Mouse (Mus musculus): ENCODE results near the gene Sh2d6. TPM values are rescaled to one million over a fixed set of nuclear protein-coding genes. Genes with fewer than 3 reads are reported as not detected.

The Sh2d6 gene
- polyA plus RNA-seq, 1 experiment = not detected

DNA sequence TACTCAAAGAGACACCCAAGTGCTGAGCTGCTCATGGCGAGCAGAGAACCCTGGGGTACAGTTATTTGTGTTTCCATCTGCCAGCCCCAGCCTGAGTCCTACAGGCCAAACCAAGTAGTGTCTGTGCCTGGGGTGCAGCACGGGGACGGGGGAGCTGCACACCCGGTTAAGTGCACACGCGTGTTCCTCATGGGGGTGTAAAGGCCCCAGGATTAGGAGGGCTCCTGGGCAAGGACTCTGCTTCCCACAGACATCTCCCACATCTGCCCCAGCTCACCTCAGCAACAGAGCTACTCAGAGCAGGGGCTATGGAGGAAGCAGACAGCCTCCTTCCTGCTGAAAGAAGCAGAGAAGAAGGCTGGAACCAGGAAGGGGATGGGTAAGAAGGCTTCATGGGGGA is 5.9 kb downstream of the Sh2d6 start:
- H3K9me3 ChIP-seq (ENCODE audit: control insufficient read depth, low read length) = no peaks in the 10 kb centered on the region
- H3K36me3 ChIP-seq (ENCODE audit: control insufficient read depth) = no peaks in the 10 kb centered on the region
- no peak for TF ChIP-seq TAL1 (IDR thresholded peaks at IDR 0.05; ENCODE audit: low read length)
- no peak for TF ChIP-seq GATA1 (IDR thresholded peaks at IDR 0.05; ENCODE audit: low read length)
- no peaks in the 10 kb centered on the region for H3K27me3 ChIP-seq (ENCODE audit: control insufficient read depth)
- no peak overlapping the region for H3K4me3 ChIP-seq (replicated peaks)
- H3K4me1 ChIP-seq (ENCODE audit: control insufficient read depth) = peaks cover 26% of the 10 kb centered on the region

DNA sequence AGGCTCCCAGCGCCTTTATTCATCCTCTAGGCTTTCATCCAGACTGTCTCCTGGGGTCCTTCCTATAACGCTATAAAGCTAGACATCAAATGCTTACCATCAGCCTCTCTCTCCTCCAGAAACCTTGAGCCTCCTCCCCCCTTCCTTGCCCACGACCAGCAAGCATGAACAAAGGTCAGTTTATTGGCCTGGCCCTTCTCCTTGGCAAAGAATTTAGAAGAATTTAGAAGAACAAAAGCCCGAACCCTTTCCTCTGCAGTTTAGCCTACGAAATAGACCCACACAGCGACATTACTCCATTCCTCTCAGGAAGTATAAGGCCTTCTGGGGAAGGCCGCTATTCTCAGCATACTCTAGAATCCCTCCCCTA is 8.5 kb downstream of the Sh2d6 start:
- Histone ChIP-seq H3K36me3 (ENCODE audit: control insufficient read depth) (no peaks in the 10 kb centered on the region), H3K4me3 (replicated peaks) (peak overlapping the region; percentile 63), H3K9me3 (ENCODE audit: control insufficient read depth, low read length) (no peaks in the 10 kb centered on the region), H3K27me3 (ENCODE audit: control insufficient read depth) (no peaks in the 10 kb centered on the region), H3K4me1 (ENCODE audit: control insufficient read depth) (peaks cover 26% of the 10 kb centered on the region)
- TF ChIP-seq GATA1 (IDR thresholded peaks at IDR 0.05; ENCODE audit: low read length) (no peak), TAL1 (IDR thresholded peaks at IDR 0.05; ENCODE audit: low read length) (no peak)

DNA sequence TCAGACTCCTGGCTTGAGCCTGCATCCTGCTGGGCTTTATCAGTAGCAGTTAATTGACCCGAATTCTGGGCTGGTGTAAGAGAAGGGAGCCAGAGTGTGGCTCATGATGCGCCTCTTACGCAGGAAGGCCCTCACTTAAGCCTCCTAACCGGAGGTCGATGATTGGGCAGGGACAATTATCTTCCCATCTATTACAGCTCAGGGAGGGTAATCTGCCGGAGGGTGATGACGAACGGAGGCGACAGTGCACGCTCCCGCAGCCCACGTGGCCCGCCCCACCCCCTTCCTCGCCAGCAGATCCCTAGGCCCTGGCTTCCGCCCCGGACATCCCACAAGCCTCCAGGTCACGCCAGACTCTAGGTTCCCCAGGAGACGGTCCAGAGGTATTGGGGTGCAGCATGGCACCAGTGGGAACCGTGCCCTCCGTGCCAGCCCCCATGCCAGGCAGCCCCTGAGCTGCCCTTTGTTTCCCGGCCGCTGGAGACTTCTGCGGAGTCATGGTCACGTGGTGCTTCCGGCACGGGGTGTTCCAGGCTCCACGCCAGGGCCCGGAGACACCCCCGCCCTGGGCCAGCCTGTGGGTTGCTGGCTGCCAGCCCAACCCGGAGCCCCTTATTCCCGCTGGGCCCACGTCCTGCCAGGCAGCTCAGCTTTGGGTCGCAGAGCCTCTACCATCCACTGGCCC is 9.0 kb downstream of the Sh2d6 start:
- peaks cover 26% of the 10 kb centered on the region for H3K4me1 ChIP-seq (ENCODE audit: control insufficient read depth)
- H3K27me3 ChIP-seq (ENCODE audit: control insufficient read depth) = no peaks in the 10 kb centered on the region
- H3K9me3 ChIP-seq (ENCODE audit: control insufficient read depth, low read length) = no peaks in the 10 kb centered on the region
- H3K36me3 ChIP-seq (ENCODE audit: control insufficient read depth) = no peaks in the 10 kb centered on the region
- peak overlapping the region; percentile 63 for H3K4me3 ChIP-seq (replicated peaks)
- no peak for TF ChIP-seq TAL1 (IDR thresholded peaks at IDR 0.05; ENCODE audit: low read length)
- peak; percentile 45; the same call in 1 of the 2 replicates for TF ChIP-seq GATA1 (IDR thresholded peaks at IDR 0.05; ENCODE audit: low read length)

DNA sequence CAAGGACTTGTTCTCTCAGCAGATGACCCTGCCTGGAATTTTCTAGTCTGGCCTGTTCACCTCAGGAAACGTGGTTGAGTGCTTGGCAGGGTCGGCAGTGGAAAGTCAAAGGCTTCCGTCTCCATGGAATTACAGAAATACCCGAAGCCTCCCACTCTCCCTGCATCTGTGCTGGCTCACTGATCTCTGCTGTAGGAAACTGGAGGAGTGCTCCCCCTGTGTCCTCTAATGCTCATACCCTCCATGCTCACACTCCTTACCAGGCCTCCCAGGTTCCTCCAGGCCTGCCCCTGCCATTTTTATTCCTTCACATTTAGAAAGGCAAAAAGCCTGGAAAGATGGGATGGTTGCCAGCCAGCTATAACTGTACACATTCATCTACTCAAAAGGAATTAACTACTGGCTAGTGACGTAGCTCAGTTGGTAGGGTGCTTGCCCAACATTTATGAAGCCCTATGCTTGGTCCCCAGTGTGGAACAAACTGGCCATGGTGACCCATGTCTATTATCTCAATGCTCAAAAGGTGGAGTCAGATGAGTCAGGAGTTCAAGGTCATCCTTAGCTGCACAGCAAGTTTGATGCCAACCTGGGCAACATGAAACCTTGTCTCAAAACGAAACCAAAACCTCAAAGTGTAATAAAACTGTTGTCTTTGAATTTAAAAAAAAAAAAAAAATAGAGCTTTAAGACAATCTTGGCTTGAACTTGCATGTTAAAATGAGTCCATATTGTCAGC is 10.7 kb downstream of the Sh2d6 start:
- Histone ChIP-seq H3K9me3 (ENCODE audit: control insufficient read depth, low read length) (no peaks in the 10 kb centered on the region), H3K4me3 (replicated peaks) (no peak overlapping the region), H3K27me3 (ENCODE audit: control insufficient read depth) (no peaks in the 10 kb centered on the region), H3K36me3 (ENCODE audit: control insufficient read depth) (no peaks in the 10 kb centered on the region), H3K4me1 (ENCODE audit: control insufficient read depth) (peaks cover 26% of the 10 kb centered on the region)
- TF ChIP-seq GATA1 (IDR thresholded peaks at IDR 0.05; ENCODE audit: low read length) (no peak), TAL1 (IDR thresholded peaks at IDR 0.05; ENCODE audit: low read length) (no peak)

DNA sequence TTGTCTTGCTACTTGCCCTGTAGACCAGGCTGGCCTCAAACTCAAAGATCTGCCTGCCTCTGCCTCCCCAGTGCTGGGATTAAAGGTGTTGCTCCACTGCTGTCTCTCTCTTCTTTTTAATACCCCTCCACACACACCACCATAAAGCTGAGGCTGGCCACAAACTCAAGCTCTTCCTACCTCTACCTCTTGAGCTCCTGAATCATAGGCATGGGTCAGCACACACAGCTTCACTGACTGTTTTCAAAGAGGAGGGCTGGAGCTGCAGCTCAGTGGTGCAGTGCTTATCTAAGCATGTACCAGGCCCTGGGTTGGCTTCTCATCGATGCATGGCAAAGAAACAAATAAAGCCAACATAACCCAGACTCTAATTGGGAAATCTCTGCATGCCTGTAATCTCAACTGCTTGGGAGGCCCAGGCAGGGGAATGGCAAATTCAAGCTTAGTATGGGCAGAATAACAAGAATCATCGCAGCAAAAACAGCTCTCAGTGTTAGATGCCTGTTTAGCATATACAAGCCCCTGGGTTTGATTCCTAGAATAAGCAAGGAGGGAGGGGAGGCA is 11.6 kb downstream of the Sh2d6 start:
- TF ChIP-seq GATA1 (IDR thresholded peaks at IDR 0.05; ENCODE audit: low read length) = no peak
- no peak for TF ChIP-seq TAL1 (IDR thresholded peaks at IDR 0.05; ENCODE audit: low read length)
- peaks cover 26% of the 10 kb centered on the region for H3K4me1 ChIP-seq (ENCODE audit: control insufficient read depth)
- no peak overlapping the region for H3K4me3 ChIP-seq (replicated peaks)
- H3K36me3 ChIP-seq (ENCODE audit: control insufficient read depth) = no peaks in the 10 kb centered on the region
- no peaks in the 10 kb centered on the region for H3K9me3 ChIP-seq (ENCODE audit: control insufficient read depth, low read length)
- no peaks in the 10 kb centered on the region for H3K27me3 ChIP-seq (ENCODE audit: control insufficient read depth)

DNA sequence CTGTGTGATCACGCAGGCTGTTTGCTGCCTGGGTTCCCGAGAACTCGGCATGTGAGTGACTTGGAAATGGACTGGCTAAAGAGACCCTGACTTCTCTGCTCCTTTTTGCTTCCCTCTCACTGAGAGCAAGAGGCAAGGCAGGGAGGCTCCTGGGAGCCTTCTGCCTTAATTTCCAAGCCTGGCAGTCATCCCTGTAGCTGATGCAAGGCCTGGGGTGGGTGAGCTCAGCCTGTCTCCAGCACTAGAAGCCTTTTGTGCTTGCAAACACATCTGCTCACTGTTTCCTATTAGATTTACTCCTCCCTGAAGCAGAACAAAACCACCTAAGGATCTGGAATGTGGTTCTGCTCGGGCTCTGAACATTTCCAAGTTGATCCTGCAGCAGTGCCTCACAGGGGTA is 12.9 kb downstream of the Sh2d6 start:
- H3K4me3 ChIP-seq (replicated peaks) = no peak overlapping the region
- H3K4me1 ChIP-seq (ENCODE audit: control insufficient read depth) = peaks cover 24% of the 10 kb centered on the region
- no peaks in the 10 kb centered on the region for H3K36me3 ChIP-seq (ENCODE audit: control insufficient read depth)
- no peaks in the 10 kb centered on the region for H3K9me3 ChIP-seq (ENCODE audit: control insufficient read depth, low read length)
- no peak for TF ChIP-seq TAL1 (IDR thresholded peaks at IDR 0.05; ENCODE audit: low read length)
- TF ChIP-seq GATA1 (IDR thresholded peaks at IDR 0.05; ENCODE audit: low read length) = no peak
- H3K27me3 ChIP-seq (ENCODE audit: control insufficient read depth) = no peaks in the 10 kb centered on the region

DNA sequence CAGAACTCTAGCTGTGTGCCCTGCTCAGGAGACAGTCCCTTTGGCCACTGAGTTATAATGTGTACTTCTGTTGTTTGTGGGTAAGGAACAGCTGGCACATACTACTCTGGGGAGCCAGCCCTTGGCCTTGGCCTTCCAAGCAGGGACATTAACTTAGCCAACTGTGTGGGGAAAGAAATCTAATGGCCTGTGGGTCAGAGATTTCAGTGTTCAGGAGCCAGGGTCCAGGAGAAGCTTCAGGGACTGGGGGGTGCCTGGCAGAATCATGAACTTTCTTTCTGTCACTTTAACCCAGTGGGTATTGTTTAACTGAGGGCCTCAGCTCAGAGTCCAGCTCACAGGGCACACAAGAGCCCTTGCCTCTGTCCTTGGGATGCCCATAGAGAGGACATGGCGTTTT is 15.4 kb downstream of the Sh2d6 start:
- Histone ChIP-seq H3K27me3 (ENCODE audit: control insufficient read depth) (no peaks in the 10 kb centered on the region), H3K36me3 (ENCODE audit: control insufficient read depth) (no peaks in the 10 kb centered on the region)
- TF ChIP-seq TAL1 (IDR thresholded peaks at IDR 0.05; ENCODE audit: low read length) = no peak
- TF ChIP-seq GATA1 (IDR thresholded peaks at IDR 0.05; ENCODE audit: low read length) = no peak

DNA sequence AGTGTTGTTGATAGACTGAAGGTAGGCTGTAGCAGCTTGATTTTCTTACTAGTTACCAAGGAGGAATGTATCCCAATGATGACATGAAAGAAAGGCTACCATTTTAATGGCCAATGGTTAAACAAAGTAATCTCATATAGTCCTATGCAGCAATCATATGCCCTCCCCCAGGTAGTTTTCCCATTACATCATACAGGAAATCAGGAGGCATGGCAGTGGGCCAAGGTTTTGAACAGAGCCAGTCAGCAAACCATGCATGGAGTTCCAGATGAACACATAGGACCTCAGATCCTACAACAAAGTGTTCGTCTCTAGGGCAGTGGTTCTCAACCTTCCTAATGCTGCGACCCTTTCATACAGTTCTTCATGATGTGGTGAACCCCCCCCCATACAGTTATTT is 17.6 kb downstream of the Sh2d6 start:
- Histone ChIP-seq H3K9me3 (ENCODE audit: control insufficient read depth, low read length) (no peaks in the 10 kb centered on the region), H3K4me3 (replicated peaks) (no peak overlapping the region), H3K27me3 (ENCODE audit: control insufficient read depth) (no peaks in the 10 kb centered on the region), H3K36me3 (ENCODE audit: control insufficient read depth) (no peaks in the 10 kb centered on the region), H3K4me1 (ENCODE audit: control insufficient read depth) (no peaks in the 10 kb centered on the region)
- no peak for TF ChIP-seq GATA1 (IDR thresholded peaks at IDR 0.05; ENCODE audit: low read length)
- no peak for TF ChIP-seq TAL1 (IDR thresholded peaks at IDR 0.05; ENCODE audit: low read length)

More for the DNA sequence above, 15.4 kb downstream of the Sh2d6 start:
- Histone ChIP-seq H3K9me3 (ENCODE audit: control insufficient read depth, low read length) (no peaks in the 10 kb centered on the region), H3K4me3 (replicated peaks) (no peak overlapping the region), H3K4me1 (ENCODE audit: control insufficient read depth) (no peaks in the 10 kb centered on the region)

DNA sequence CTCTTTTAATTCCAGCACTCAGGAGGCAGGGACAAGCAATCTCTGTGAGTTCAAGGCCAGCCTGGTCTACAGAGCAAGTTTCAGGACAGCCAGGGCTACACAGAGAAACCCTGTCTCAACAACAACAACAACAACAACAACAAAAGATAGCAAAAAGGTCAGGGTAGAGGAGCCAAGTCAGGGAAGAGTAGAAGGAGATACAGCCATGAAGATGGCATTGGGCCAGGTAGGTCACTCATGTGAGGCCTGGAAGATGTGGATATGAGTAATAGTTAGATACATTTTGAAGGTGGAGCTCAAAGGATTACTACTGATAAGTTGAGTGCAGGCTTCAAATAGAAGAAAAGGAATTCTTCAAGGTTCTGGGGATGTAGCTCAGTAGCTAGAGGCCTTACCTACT is 18.2 kb downstream of the Sh2d6 start:
- H3K9me3 ChIP-seq (ENCODE audit: control insufficient read depth, low read length) = no peaks in the 10 kb centered on the region
- H3K27me3 ChIP-seq (ENCODE audit: control insufficient read depth) = no peaks in the 10 kb centered on the region
- no peaks in the 10 kb centered on the region for H3K36me3 ChIP-seq (ENCODE audit: control insufficient read depth)
- no peaks in the 10 kb centered on the region for H3K4me1 ChIP-seq (ENCODE audit: control insufficient read depth)
- H3K4me3 ChIP-seq (replicated peaks) = no peak overlapping the region
- TF ChIP-seq TAL1 (IDR thresholded peaks at IDR 0.05; ENCODE audit: low read length) (no peak), GATA1 (IDR thresholded peaks at IDR 0.05; ENCODE audit: low read length) (no peak)

Data from erythroblast, embryonic 14.5 days (primary cell).